Mouse (Mus musculus): ENCODE results near the gene Cirbp.

- no peak for TF ChIP-seq CTCF (IDR thresholded peaks at IDR 0.05; ENCODE audit: low read depth)
- TF ChIP-seq EP300 (IDR thresholded peaks at IDR 0.05; ENCODE audit: low read depth), result no peak
Measured at GRCm38 (mm10) chr10:80120146-80120545, 45.6 kb upstream of the Cirbp start.
